Mouse (Mus musculus): ENCODE data around the gene 9330161L09Rik. TPM values are rescaled to one million over a fixed set of nuclear protein-coding genes. Genes with fewer than 3 reads are reported as not detected.

The 9330161L09Rik gene
- total RNA-seq, 1 experiment from 2014 or later: 1.4 TPM

GRCm38 (mm10) chr12:103358951-103359801 is 48.4 kb downstream of the 9330161L09Rik start:
- no peak for ATAC-seq (replicated peaks; ENCODE audit: insufficient number of reproducible peaks, low FRiP score, low TSS enrichment, poor library complexity, severe bottlenecking)

GRCm38 (mm10) chr12:103358216-103358615 is 49.4 kb downstream of the 9330161L09Rik start:
- ATAC-seq (replicated peaks; ENCODE audit: insufficient number of reproducible peaks, low FRiP score, low TSS enrichment, poor library complexity, severe bottlenecking): no peak

Other genes with a start within 250 kb of the 9330161L09Rik start
- not detected in 3 replicates for gene Prima1, start 165.7 kb downstream of the 9330161L09Rik start, total RNA-seq (2017)
- not detected in 3 replicates for gene Fam181a, start 96.8 kb downstream of the 9330161L09Rik start, total RNA-seq (2017)
- 0.96 to 4.0 TPM (median 1.2 TPM) in 3 replicates for gene Asb2, start 51.8 kb downstream of the 9330161L09Rik start, total RNA-seq (2017)
- gene Otub2, start 19.1 kb downstream of the 9330161L09Rik start, total RNA-seq (2017): 0.68 to 2.0 TPM (median 1.5 TPM) in 3 replicates
- gene Ddx24, start 18.0 kb upstream of the 9330161L09Rik start, total RNA-seq (2017): 105 to 146 TPM (median 129 TPM) in 3 replicates
- gene Ifi27, start 26.4 kb upstream of the 9330161L09Rik start, total RNA-seq (2017): 33.7 to 72.1 TPM (median 37.1 TPM) in 3 replicates
- gene Ifi27l2a, start 35.9 kb upstream of the 9330161L09Rik start, total RNA-seq (2017): 199 to 360 TPM (median 283 TPM) in 3 replicates
- gene Ifi27l2b, start 49.4 kb upstream of the 9330161L09Rik start, total RNA-seq (2017): 3.0 TPM in 1 of 3 replicates, not detected in the others
- 0.29 to 0.75 TPM (median 0.39 TPM) in 3 replicates for gene Ppp4r4, start 124.5 kb upstream of the 9330161L09Rik start, total RNA-seq (2017)
- not detected in 3 replicates for gene Serpina10, start 223.6 kb upstream of the 9330161L09Rik start, total RNA-seq (2017)
- gene Serpina6, start 249.4 kb upstream of the 9330161L09Rik start, total RNA-seq (2017): not detected in 3 replicates